Comparison of ENCODE assay signal across 27 mouse cellular contexts in genomic region chr8:106313120-106313737, GRCm38 (mm10). TPM values are rescaled to one million over a fixed set of nuclear protein-coding genes. Genes with fewer than 3 reads are reported as not detected.
DNase-seq lines count a peak whose midpoint lies in the region; ATAC-seq and TF ChIP-seq lines count a peak whose summit lies in the region.
"Had no signal": no experiment of that assay in that cellular context is flagged by ENCODE, and none has a peak within 500 bp of the region (broad histone marks: within the 10 kb centered on the region; RNA-seq: fewer than 3 reads in every experiment).

No protein-coding gene starts in this region.

- no peak for DNase-seq in cerebellum, adult 11 months
- peak; percentile 58 to 71 for DNase-seq in cerebellum, postnatal 10 days
- DNase-seq in cerebellum, adult 9-10 months, result no peak
- no peak for DNase-seq in layer of hippocampus, adult 2 months (ENCODE audit: low spot score in 2 of 2)
- DNase-seq in layer of hippocampus, adult 8-10 months (ENCODE audit: low spot score in 2 of 2), result no peak
- DNase-seq: adrenal gland, adult 2 months; adrenal gland, postnatal 25 days; B cell, adult 2 months; cerebellum, postnatal 36 days; gastrocnemius, postnatal 10 days; gastrocnemius, postnatal 36 days; heart, adult 2 months; heart, postnatal 14 days; heart, postnatal 4 days; kidney, adult 11 months; kidney, adult 8-10 months had no signal

- no peak overlapping the region for H3K4me3 ChIP-seq in layer of hippocampus, adult 2 months
- H3K4me3 ChIP-seq: forebrain, embryonic 10.5 days; forebrain, embryonic 13.5 days; heart, adult 2 months; heart, embryonic 10.5 days; heart, embryonic 13.5 days; hindbrain, embryonic 12.5 days; intestine, embryonic 15.5 days had no signal

- peak overlapping the region; percentile 60 for H3K27ac ChIP-seq in layer of hippocampus, adult 2 months
- H3K27ac ChIP-seq: forebrain, embryonic 10.5 days; forebrain, embryonic 13.5 days; heart, adult 2 months; heart, embryonic 10.5 days; heart, embryonic 13.5 days; hindbrain, embryonic 12.5 days; intestine, embryonic 15.5 days had no signal

- TF ChIP-seq CTCF in layer of hippocampus, adult 2 months (conservative IDR thresholded peaks at IDR 0.05), result no peak

- ATAC-seq in cerebellum, adult (ENCODE audit: insufficient number of reproducible peaks, low FRiP score, low TSS enrichment), result 0 out of 2 replicates have a peak, but pooled peaks have one; percentile 54
- ATAC-seq: forebrain, embryonic 13.5 days; forebrain, embryonic 16.5 days; hindbrain, embryonic 16.5 days; intestine, embryonic 15.5 days had no signal

RNA-seq across cellular contexts. Expression of gene Smpd3, which starts 24.6 kb away (rescaled TPM):
- total RNA-seq in layer of hippocampus, adult 2 months (2021), result 10 to 100 TPM; 74.2 to 75.8 TPM
- total RNA-seq in layer of hippocampus, adult 8-10 months (2022), result 10 to 100 TPM; 66.5 to 69.8 (median 69.7) TPM
- total RNA-seq: G1E; granulocyte monocyte progenitor cell, adult 5-6 weeks had no signal

Comparison
In these comparisons a context has a peak if more than half of its experiments do, and no peak if none do; other contexts are left out.
1. DNase-seq: peak in cerebellum, postnatal 10 days (2 of 2); none in cerebellum, adult 11 months (single experiment), cerebellum, adult 9-10 months (single experiment), layer of hippocampus, adult 2 months (0 of 2) and layer of hippocampus, adult 8-10 months (0 of 2).